Mouse (Mus musculus): Measurements from ENCODE around the gene Ccl21b. TPM values are rescaled to one million over a fixed set of nuclear protein-coding genes. Genes with fewer than 3 reads are reported as not detected.
"Not testable (repeated sequence)": the region's sequence is repeated elsewhere in the genome, so short reads cannot be mapped to it uniquely, and the experiment has no call there.

Ccl21b gene
- total RNA-seq (2015) (not detected in 2 replicates), total RNA-seq (2017) (not detected in 2 replicates)

DNA sequence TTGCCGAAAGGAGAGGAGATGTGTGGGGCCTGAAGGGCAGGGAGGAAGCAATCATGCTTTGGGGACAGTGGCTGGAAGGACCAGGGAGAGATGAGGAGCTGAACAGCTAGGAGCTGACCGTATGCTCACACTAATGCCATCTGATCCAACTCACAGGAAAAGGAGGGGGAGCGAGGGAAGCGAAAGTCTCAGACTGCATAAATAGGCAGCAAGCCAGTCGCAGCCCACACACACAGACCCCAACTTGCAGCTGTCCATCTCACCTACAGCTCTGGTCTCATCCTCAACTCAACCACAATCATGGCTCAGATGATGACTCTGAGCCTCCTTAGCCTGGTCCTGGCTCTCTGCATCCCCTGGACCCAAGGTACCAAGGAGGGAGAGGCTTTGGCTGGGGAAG, at the start of gene Ccl21b:
TSS of gene Ccl21b (plus strand) at position 301 of the 400 bp plus-strand sequence.
- not testable (repeated sequence) for ATAC-seq (replicated peaks; ENCODE audit: poor library complexity)

GRCm38 (mm10) chr4:42240339-42240738, 15.2 kb upstream of the Ccl21b start, which contains the start of gene Gm10600:
TSS of gene Gm10600 (plus strand) at chr4:42240639.
- ATAC-seq (replicated peaks; ENCODE audit: poor library complexity), result not testable (repeated sequence)

- not testable (repeated sequence) for ATAC-seq (replicated peaks; ENCODE audit: poor library complexity)
Observed at GRCm38 (mm10) chr4:42293967-42294366, 38.4 kb downstream of the Ccl21b start, which contains the start of gene Gm21953. TSS of gene Gm21953 (plus strand) at chr4:42294267.

Other genes starting within 250 kb of the Ccl21b start
- 0.52 TPM in 1 of 2 replicates, not detected in the other for gene Gm21093, start 221.0 kb upstream of the Ccl21b start, total RNA-seq (2015)
- not detected in 2 replicates for gene Gm21093, start 221.0 kb upstream of the Ccl21b start, total RNA-seq (2017)
- not detected in 2 replicates for gene Gm3893, start 164.6 kb upstream of the Ccl21b start, total RNA-seq (2015)
- not detected in 2 replicates for gene Gm3893, start 164.6 kb upstream of the Ccl21b start, total RNA-seq (2017)
- not detected in 2 replicates for gene Gm13304, start 140.9 kb upstream of the Ccl21b start, total RNA-seq (2015)
- not detected in 2 replicates for gene Gm13304, start 140.9 kb upstream of the Ccl21b start, total RNA-seq (2017)
- gene Gm13306, start 102.3 kb upstream of the Ccl21b start, total RNA-seq (2015), result not detected in 2 replicates
- not detected in 2 replicates for gene Gm13306, start 102.3 kb upstream of the Ccl21b start, total RNA-seq (2017)
- 0.34 TPM in 1 of 2 replicates, not detected in the other for gene Gm13305, start 87.2 kb upstream of the Ccl21b start, total RNA-seq (2015)
- gene Gm13305, start 87.2 kb upstream of the Ccl21b start, total RNA-seq (2017), result not detected in 2 replicates
- gene Gm10600, start 15.1 kb upstream of the Ccl21b start, total RNA-seq (2015), result not detected in 2 replicates
- not detected in 2 replicates for gene Gm10600, start 15.1 kb upstream of the Ccl21b start, total RNA-seq (2017)
- not detected in 2 replicates for gene Gm21953, start 38.5 kb downstream of the Ccl21b start, total RNA-seq (2015)
- 1.8 TPM in 1 of 2 replicates, not detected in the other for gene Gm21953, start 38.5 kb downstream of the Ccl21b start, total RNA-seq (2017)
- 0.10 TPM in 1 of 2 replicates, not detected in the other for gene Fam205a3, start 62.6 kb downstream of the Ccl21b start, total RNA-seq (2015)
- 0.07 TPM in 1 of 2 replicates, not detected in the other for gene Fam205a3, start 62.6 kb downstream of the Ccl21b start, total RNA-seq (2017)
- gene Gm21586, start 183.6 kb downstream of the Ccl21b start, total RNA-seq (2015), result not detected in 2 replicates
- 1.8 TPM in 1 of 2 replicates, not detected in the other for gene Gm21586, start 183.6 kb downstream of the Ccl21b start, total RNA-seq (2017)
- gene Gm2163, start 211.0 kb downstream of the Ccl21b start, total RNA-seq (2015), result 0.39 and 0.74 TPM in 2 replicates
- 0.08 and 0.10 TPM in 2 replicates for gene Gm2163, start 211.0 kb downstream of the Ccl21b start, total RNA-seq (2017)